Mouse (Mus musculus): ENCODE data around the gene Erfe. TPM values are rescaled to one million over a fixed set of nuclear protein-coding genes. Genes with fewer than 3 reads are reported as not detected.

The Erfe gene
- polyA plus RNA-seq, 1 experiment, result 5.2 TPM

- H3K4me1 ChIP-seq (ENCODE audit: control insufficient read depth, insufficient read depth, low read length), result no peaks in the 10 kb centered on the region
- 65% methylated on average over 3 of the region's 3 CpGs for WGBS
- no peak for TF ChIP-seq CTCF (IDR thresholded peaks at IDR 0.05; ENCODE audit: control insufficient read depth, insufficient read depth, low read length)
- TF ChIP-seq POLR2A (IDR thresholded peaks at IDR 0.05; ENCODE audit: borderline replicate concordance, control insufficient read depth, low read depth, low read length), result no peak
Observed at GRCm38 (mm10) chr1:91344001-91344400, 22.2 kb upstream of the Erfe start.

GRCm38 (mm10) chr1:91344921-91345685 is 21.1 kb upstream of the Erfe start:
- TF ChIP-seq POLR2A (IDR thresholded peaks at IDR 0.05; ENCODE audit: borderline replicate concordance, control insufficient read depth, low read depth, low read length), result no peak
- TF ChIP-seq CTCF (IDR thresholded peaks at IDR 0.05; ENCODE audit: control insufficient read depth, insufficient read depth, low read length), result no peak
- WGBS, result 6% methylated on average over 68 of the region's 68 CpGs
- Histone ChIP-seq H3K4me3 (replicated peaks; ENCODE audit: control insufficient read depth, low read depth, low read length) (no peak overlapping the region), H3K27ac (ENCODE audit: control insufficient read depth, insufficient read depth, low read depth, low read length, poor library complexity) (no peak overlapping the region), H3K4me1 (ENCODE audit: control insufficient read depth, insufficient read depth, low read length) (no peaks in the 10 kb centered on the region)

More at GRCm38 (mm10) chr1:91344001-91344400, 22.2 kb upstream of the Erfe start:
- Histone ChIP-seq H3K27ac (ENCODE audit: control insufficient read depth, insufficient read depth, low read depth, low read length, poor library complexity) (no peak overlapping the region), H3K4me3 (replicated peaks; ENCODE audit: control insufficient read depth, low read depth, low read length) (no peak overlapping the region)

- Histone ChIP-seq H3K4me1 (ENCODE audit: control insufficient read depth, insufficient read depth, low read length) (no peaks in the 10 kb centered on the region), H3K27ac (ENCODE audit: control insufficient read depth, insufficient read depth, low read depth, low read length, poor library complexity) (no peak overlapping the region), H3K4me3 (replicated peaks; ENCODE audit: control insufficient read depth, low read depth, low read length) (no peak overlapping the region)
- 34% methylated on average over 3 of the region's 3 CpGs for WGBS
- TF ChIP-seq POLR2A (IDR thresholded peaks at IDR 0.05; ENCODE audit: borderline replicate concordance, control insufficient read depth, low read depth, low read length) (no peak), CTCF (IDR thresholded peaks at IDR 0.05; ENCODE audit: control insufficient read depth, insufficient read depth, low read length) (peak; percentile 89)
Observed at GRCm38 (mm10) chr1:91346892-91347291, 19.3 kb upstream of the Erfe start.

- Histone ChIP-seq H3K4me1 (ENCODE audit: control insufficient read depth, insufficient read depth, low read length) (no peaks in the 10 kb centered on the region), H3K27ac (ENCODE audit: control insufficient read depth, insufficient read depth, low read depth, low read length, poor library complexity) (no peak within 1 kb of the TSS), H3K4me3 (replicated peaks; ENCODE audit: control insufficient read depth, low read depth, low read length) (no peak within 1 kb of the TSS)
- TF ChIP-seq POLR2A (IDR thresholded peaks at IDR 0.05; ENCODE audit: borderline replicate concordance, control insufficient read depth, low read depth, low read length) (no peak), CTCF (IDR thresholded peaks at IDR 0.05; ENCODE audit: control insufficient read depth, insufficient read depth, low read length) (no peak)
- WGBS, result 49% methylated on average over 4 of the region's 4 CpGs
Observed at GRCm38 (mm10) chr1:91350841-91351240, 15.4 kb upstream of the Erfe start, which contains the start of gene Klhl30. Klhl30 (plus strand) TSS chr1:91351016.

- no peak for TF ChIP-seq CTCF (IDR thresholded peaks at IDR 0.05; ENCODE audit: control insufficient read depth, insufficient read depth, low read length)
- no peak for TF ChIP-seq POLR2A (IDR thresholded peaks at IDR 0.05; ENCODE audit: borderline replicate concordance, control insufficient read depth, low read depth, low read length)
- H3K4me1 ChIP-seq (ENCODE audit: control insufficient read depth, insufficient read depth, low read length), result no peaks in the 10 kb centered on the region
- no peak overlapping the region for H3K4me3 ChIP-seq (replicated peaks; ENCODE audit: control insufficient read depth, low read depth, low read length)
- no peak overlapping the region for H3K27ac ChIP-seq (ENCODE audit: control insufficient read depth, insufficient read depth, low read depth, low read length, poor library complexity)
- WGBS, result 72% methylated on average over 3 of the region's 3 CpGs
Observed at GRCm38 (mm10) chr1:91351249-91351648, 15.0 kb upstream of the Erfe start.

- WGBS, result 71% methylated on average over 2 of the region's 2 CpGs
- Histone ChIP-seq H3K4me3 (replicated peaks; ENCODE audit: control insufficient read depth, low read depth, low read length) (no peak overlapping the region), H3K4me1 (ENCODE audit: control insufficient read depth, insufficient read depth, low read length) (no peaks in the 10 kb centered on the region), H3K27ac (ENCODE audit: control insufficient read depth, insufficient read depth, low read depth, low read length, poor library complexity) (no peak overlapping the region)
- TF ChIP-seq CTCF (IDR thresholded peaks at IDR 0.05; ENCODE audit: control insufficient read depth, insufficient read depth, low read length) (no peak), POLR2A (IDR thresholded peaks at IDR 0.05; ENCODE audit: borderline replicate concordance, control insufficient read depth, low read depth, low read length) (no peak)
Observed at GRCm38 (mm10) chr1:91352277-91352676, 14.0 kb upstream of the Erfe start.

- Histone ChIP-seq H3K4me1 (ENCODE audit: control insufficient read depth, insufficient read depth, low read length) (no peaks in the 10 kb centered on the region), H3K4me3 (replicated peaks; ENCODE audit: control insufficient read depth, low read depth, low read length) (no peak overlapping the region), H3K27ac (ENCODE audit: control insufficient read depth, insufficient read depth, low read depth, low read length, poor library complexity) (no peak overlapping the region; the same call in 1 of the 2 replicates)
- no peak for TF ChIP-seq POLR2A (IDR thresholded peaks at IDR 0.05; ENCODE audit: borderline replicate concordance, control insufficient read depth, low read depth, low read length)
- TF ChIP-seq CTCF (IDR thresholded peaks at IDR 0.05; ENCODE audit: control insufficient read depth, insufficient read depth, low read length), result no peak
- WGBS, result 80% methylated on average over 11 of the region's 11 CpGs
Observed at GRCm38 (mm10) chr1:91356105-91356504, 10.1 kb upstream of the Erfe start.

- TF ChIP-seq CTCF (IDR thresholded peaks at IDR 0.05; ENCODE audit: control insufficient read depth, insufficient read depth, low read length) (no peak), POLR2A (IDR thresholded peaks at IDR 0.05; ENCODE audit: borderline replicate concordance, control insufficient read depth, low read depth, low read length) (no peak)
Observed at GRCm38 (mm10) chr1:91362113-91362512, 4.1 kb upstream of the Erfe start.

More at GRCm38 (mm10) chr1:91362113-91362512, 4.1 kb upstream of the Erfe start:
- Histone ChIP-seq H3K27ac (ENCODE audit: control insufficient read depth, insufficient read depth, low read depth, low read length, poor library complexity) (no peak overlapping the region), H3K4me3 (replicated peaks; ENCODE audit: control insufficient read depth, low read depth, low read length) (no peak overlapping the region), H3K4me1 (ENCODE audit: control insufficient read depth, insufficient read depth, low read length) (no peaks in the 10 kb centered on the region)
- WGBS, result 76% methylated on average over 5 of the region's 5 CpGs

All from bone marrow, adult 2 months (tissue).